Mouse (Mus musculus) cerebellum, adult 8-10 months (tissue): ENCODE results near the gene Olfr521.
"Not testable (repeated sequence)": the region's sequence is repeated elsewhere in the genome, so short reads cannot be mapped to it uniquely, and the experiment has no call there.

ENCODE experiments used
- DNase-seq: peaks from one replicate; pipeline ENCODE4 v3.0.0; 2022

Gene Olfr521

DNA sequence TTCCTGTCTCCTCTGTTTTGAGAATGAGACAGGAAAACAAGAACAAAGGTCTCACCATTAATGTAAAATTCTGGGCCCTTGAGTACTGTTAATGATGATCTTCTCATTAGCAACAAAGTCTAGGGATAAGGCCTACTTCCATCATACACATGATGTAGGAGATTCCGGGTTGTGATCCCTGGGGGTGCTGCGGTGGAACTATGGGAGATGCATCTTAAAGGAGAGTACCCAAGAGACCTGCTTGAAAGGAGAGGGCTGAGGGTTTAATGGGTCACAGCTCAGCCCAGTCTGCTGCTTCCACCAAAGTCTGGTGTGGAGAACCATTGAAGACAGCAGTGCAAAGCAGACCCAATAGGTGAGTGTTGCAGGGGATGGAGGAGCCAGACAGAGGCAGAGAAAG lies at the start of gene Olfr521:
Gene Olfr521 (plus strand): TSS at position 301 of the 400 bp plus-strand sequence.
- DNase-seq, result no peak

DNA sequence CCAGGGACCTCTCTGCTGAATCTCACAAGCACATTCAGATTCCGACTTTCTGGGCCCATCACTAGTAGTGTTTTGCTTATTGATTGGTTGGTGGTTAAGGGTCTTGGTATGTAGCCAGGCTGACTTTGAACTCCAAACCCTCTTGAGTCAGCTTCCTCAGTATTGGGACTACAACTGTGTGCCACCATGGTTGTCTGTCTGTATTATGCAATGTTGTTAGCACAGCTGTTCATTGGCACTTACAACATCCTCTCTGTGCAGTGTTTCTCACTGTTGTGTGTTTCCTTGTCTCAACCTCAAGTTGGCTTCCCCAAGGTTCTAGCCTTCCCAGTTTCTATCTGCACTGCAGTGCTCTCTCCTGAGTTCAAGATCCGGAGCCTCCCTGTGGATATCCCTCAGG lies 46.8 kb upstream of the Olfr521 start:
- DNase-seq, result no peak

DNA sequence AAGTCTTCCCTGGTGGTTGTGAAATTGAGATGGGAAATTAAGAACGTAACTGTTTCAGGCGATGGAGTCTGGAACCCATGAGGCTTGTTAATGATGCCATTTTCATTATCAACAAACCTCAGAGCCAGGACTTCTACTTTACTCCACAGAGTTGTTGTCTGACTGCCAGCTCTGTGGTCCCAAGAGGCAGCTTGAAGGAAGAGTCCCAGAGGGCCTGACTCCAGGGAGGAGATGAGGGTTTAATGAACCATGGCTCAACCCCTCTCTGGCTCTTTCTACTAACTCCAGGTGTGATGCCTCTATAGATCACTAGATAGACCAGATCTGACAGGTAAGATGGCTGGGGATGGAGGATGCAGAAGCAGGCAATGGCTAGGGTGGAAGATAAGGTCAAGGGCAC lies 33.3 kb upstream of the Olfr521 start, which contains the start of gene Olfr520:
Gene Olfr520 (plus strand): TSS at position 301 of the 400 bp plus-strand sequence.
- no peak for DNase-seq

DNA sequence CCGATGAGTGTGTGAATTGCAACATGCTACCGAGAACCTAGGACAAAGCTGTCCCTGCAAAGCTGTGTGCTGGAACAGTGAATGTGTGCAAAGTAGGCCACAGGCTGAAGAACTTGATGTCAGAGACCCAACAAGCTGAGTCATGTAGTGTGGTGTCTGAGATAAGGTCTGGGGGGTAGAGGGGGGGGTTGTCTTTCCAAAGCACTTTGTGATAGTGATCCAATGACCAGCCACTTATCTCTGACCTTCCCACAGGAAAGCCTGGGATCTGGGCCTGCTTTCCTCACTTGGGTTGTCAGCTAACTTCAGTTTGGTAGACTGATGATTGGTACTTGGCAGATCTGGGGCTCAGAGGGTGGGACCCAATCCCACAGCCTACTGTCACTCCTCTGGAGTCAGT lies 28.7 kb upstream of the Olfr521 start:
- no peak for DNase-seq

DNA sequence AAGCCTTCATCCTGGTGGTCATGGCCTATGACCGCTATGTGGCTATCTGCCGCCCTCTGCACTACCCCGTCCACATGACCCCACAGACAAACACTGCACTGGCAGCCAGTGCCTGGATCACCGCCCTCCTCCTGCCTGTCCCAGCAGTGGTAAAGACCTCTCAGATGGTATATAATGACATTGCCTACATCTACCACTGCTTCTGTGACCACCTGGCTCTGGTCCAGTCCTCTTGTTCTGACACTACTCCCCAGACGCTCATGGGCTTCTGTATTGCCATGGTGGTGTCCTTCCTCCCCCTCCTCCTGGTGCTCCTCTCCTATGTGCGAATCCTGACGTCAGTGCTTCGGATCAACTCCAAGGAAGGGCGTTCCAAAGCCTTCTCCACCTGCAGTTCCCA lies 27.8 kb upstream of the Olfr521 start:
- not testable (repeated sequence) for DNase-seq

DNA sequence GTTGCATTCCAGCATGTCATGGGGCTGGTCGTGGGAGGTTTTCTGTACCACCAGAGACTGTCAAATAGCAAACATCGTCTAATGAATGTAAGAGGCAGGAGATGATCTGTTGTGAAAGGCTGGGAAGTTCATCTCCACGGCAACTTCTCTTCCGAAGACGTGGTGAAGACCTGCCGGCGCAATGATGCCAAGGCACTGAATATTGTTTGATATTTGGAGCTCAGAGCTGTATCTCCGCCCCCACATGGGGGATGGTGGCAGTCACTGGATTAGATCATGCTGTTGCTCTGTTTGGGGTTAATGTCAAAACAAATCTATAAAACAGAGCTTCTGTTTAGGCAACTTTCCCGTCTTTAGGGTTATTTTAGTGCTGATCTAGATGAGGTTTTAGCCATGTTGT lies 24.0 kb upstream of the Olfr521 start:
- no peak for DNase-seq

DNA sequence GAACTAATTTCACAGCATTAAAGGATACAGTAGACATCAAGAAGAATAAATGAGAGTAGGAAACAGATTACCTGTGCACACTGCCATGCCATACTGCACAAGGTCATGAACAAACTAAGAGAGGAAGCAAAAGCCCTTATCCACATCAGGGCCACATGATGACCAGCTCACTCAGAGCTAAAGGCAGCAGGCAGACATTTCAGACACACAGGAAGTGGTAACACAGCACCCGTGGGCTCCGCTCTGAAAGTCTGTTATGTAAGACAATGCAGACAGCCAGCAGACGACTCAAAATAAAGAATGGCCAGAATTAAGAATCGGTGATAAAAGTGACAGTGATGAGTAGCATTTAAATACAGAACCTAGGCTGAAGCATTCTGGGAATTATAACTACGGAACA lies 18.1 kb downstream of the Olfr521 start:
- DNase-seq, result no peak

DNA sequence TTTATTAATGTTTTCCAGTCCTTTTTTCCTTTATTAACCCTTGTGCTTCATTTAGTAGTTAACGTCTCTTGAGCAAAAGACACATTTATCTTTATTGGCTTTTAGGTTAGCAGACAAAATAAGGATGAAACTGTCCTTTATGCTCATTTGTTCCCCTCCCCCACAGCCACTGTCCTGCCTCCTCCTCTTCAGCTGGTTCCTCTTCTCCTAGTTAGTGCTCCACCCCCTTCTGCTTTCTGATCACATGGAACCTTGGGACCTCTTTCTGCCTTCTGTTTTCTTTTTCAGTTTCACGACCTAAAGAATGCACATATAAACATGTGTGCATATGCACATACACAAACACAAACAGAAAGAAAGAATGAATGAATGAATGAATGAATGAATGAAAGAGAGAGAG lies 18.6 kb downstream of the Olfr521 start:
- no peak for DNase-seq

DNA sequence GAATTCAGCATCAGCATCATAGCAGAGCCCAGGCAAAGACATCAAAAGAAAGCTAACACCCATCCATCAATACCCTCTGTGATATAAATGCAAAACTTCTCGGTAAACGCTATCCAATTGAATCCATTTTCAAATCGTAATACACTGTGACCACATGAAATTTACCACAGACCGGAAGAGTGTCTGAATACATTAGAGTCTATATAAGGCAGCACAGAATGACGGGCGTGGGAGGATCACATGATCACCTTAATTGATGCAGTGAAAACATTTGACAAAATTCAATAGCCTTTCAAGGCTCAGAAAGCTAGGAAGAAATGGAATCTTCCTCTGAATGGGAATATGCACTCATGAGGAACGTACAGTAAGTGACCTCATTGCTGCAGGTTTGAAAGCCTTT lies 20.1 kb downstream of the Olfr521 start:
- DNase-seq, result no peak

DNA sequence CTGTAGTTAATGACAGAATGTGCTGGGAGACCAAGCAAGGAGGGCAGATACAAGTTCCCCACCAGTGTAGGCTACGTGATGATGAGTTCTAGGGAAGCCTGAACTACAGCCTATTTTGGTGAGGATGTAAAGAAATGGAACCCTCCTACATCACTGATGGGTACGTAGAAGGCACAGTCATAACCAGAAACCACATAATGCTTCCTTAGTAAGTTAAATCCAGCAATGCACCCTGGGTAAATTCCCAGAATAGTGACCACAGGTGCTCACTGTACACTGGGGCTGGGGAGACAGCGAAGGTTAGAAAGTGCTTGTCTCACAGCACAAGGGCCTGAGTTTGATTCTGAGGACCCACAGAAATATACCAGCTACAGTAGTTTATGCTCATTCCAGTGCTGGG lies 22.2 kb downstream of the Olfr521 start:
- no peak for DNase-seq

DNA sequence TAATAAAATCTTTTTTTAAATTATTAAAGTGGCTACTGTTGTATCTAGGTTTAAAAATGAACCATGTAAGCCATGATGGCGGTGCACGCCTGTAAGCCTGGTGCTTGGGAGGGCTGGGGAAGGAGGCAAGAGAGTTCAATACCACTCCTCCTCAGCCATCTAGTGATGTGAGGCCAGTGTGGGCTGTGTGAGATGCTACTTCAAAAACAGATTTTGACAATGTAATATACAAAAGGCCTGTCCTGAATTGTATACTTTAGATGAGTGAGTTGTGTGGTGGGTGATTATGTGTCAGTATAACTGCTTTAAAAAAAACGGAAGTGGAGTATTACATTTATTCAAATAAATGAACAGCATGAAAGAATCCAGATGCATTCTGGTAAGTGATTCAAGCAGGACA lies 23.5 kb downstream of the Olfr521 start:
- DNase-seq, result no peak

DNA sequence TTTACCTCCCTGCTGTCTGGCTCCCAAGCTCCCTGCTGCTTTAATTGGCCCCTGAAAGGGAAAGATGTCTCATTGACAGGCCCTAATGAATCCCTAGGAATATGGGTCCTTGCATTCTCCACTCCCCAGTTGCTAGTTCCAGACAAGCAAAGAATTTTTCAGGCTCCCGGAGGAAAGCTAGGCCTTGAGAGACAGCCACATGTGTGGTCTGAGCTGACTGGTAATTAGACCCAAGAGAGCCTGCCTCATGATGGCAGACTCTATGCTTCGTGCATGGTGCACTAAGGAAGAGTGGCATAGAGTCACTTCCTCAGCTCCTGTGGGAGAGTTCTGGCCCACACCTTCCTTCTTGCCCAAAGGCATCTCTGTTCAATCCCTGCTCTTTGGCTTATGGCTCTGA lies 24.6 kb downstream of the Olfr521 start:
- DNase-seq, result no peak

DNA sequence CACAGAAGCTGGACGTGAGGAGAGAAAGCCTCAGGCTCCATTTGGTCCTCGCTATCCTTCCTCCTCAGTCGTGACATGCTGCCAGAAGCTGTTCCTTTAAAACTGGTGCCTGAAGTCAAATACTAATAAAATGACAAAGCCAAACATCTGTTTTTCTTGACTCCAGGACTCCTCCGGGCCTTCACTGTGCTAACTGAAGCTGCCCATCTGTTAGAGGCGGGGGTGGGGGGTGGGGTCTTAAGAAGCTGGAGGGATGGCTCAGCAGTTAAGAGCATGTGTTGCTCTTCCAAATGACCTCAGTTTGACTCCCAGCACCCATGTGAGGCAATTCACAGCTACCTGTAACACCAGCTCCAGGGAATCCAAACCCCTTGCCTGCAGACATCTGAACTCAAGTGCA lies 25.3 kb downstream of the Olfr521 start:
- DNase-seq, result no peak

DNA sequence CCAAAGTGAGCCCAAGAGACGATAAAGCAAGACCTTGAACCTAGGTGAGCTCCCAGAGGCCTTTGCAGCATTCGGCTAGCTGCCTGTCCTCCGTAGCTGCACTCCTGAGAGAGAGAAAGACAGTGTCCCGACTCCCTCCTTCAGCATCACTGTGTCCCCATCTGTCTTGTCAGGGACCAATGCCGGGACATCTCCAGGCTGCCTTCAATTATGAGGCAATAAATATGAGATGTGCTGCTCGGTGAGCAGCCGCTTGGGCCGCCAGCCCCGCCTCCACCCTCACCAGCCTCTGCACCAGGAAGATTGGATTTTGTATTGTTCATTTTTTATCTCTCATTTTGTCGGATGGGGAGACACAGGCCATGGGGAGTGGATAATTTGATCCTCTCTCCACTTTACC lies 27.5 kb downstream of the Olfr521 start:
- no peak for DNase-seq

DNA sequence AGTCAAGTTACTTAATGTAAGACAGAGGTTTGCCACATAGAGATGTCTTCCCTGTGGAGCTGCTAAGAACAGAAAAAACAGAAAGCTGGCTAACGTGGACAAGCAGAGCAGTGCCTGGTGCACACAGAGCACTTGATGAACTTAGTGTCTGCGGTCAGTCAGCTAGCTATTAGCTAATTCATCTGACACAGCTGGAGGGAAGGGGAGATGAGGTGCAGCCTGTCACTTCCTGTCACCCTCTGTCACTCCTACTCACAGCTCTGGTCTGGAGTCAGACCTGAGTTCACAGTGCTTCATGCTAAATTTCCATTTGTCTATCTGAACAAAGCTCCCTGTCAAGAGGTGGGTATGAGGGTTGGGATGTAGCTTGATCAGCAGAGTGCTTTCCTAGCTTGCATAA lies 30.8 kb downstream of the Olfr521 start:
- no peak for DNase-seq

DNA sequence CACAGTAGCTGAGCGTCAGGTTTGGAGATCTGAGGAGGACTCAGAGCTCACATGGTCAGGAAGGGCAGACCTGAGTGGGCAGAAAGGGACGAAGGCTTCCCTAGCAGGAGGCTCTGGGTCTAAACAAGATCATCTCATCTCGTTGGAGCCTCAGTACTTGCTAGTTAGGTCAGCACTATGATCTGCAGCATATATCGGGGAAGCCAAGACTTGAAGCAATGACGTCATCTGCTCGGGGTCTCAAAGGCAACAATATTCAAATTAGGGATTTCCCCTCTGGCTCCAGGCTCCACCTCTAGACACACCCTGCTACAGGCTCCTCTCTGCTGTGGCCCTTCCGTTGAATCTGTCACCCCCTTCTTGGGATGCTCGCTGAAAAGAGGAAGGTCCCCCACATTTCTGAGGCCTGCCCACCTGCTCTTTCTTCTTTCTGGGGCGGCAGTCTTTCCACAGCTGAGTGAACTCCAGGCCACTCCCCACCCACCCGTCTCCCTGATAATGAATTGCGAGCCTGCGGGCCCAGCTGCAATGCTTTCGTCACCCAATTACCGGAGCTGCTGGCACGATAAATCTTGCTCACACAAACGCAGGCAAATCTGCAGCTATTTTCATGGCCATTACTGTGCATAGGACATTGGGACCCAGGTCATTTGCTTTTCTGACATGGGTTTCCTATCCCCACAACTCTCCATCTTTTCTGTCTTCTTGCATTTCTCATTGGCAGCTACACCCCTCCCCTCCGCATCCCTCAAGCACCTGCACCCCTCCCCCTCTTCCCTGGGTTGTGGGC lies 32.1 kb downstream of the Olfr521 start:
- peak; percentile 2 for DNase-seq

DNA sequence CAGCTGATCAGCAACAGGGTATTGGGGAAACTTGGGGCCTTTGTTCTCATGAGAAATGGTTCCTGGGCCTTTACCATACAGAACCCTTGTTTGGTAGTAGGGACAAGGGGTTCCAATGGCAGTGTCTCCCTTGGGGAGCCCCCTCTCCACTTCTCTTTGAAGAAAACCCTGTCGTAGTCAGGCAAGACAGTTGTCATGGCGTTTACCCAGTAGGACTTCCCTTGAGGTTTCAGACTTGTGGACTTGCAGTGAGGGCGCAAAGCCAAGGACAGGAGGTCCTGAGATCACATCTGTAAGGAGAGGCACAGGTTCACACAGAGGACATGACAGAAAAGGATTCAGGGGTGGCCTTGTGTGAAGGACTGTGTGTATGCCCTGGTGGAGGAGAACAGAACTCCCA lies 33.2 kb downstream of the Olfr521 start:
- peak; percentile 2 for DNase-seq

DNA sequence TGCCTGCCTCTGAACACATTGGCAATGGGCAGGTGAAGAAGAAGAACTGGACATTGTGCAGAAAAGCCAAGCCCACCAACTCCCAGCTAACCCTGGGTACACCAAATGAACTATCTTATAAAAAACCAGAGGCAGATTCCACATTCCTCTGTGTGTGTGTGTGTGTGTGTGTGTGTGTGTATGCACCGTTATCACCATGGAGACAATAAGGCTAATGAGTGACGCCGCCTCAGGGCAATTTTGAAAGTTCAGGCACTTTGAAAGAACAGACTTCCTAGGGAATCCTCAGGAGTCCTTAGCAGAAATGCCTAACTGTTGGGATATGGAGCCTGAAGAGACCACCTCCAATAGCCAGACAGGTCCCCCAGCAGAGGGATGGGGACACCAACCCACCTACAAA lies 34.0 kb downstream of the Olfr521 start:
- DNase-seq, result no peak

DNA sequence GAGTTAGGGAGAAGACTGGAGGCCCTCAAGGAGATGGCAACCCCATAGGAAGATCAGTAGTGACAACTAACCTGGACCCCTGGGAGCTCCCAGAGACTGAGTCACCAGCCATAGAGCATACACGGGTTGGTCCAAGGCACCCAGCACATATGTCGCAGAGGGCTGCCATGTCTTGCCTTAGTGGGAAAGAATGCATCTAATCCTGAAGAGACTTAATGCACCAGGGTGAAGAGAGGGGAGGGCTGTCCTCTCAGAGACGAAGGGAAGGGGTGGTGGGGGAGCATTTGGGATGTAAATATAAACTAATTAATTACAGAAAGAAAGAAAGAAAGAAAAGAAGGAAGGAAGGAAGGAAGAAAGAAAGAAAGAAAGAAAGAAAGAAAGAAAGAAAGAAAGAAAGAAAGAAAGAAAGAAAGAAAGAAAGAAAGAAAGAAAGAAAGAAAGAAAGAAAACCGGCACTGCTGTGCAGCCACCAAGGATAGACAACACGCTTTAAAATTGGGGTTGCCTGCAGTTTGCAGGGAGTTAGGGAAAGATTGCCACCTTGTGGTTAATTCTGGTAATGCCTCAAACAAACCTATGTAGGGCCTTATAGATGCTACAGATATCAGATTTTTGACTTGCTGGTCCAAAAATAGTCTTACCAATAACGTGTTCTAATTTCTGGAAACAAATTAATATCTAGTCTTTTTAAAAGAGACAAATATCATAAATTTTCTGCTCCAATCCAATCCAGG lies 34.8 kb downstream of the Olfr521 start:
- peak; percentile 75 for DNase-seq

DNA sequence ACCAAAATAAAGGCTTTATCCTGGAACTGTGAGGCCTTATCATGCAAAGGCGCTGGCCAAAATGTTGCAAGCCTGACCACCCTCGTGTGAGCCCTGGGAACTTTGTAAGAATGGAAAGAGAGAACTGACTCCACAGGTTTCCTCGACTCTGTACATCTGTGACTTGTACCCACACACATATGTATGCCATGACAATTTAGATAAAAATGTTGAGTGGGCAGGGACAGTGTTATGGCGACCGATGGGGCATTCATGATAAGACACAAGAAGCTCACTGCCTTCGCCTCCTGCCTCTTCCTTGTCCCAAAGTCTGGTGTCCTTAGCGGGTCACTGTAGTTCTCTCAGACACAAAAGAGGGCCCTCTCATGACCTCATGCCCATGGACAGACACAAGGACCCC lies 35.8 kb downstream of the Olfr521 start:
- no peak for DNase-seq

DNA sequence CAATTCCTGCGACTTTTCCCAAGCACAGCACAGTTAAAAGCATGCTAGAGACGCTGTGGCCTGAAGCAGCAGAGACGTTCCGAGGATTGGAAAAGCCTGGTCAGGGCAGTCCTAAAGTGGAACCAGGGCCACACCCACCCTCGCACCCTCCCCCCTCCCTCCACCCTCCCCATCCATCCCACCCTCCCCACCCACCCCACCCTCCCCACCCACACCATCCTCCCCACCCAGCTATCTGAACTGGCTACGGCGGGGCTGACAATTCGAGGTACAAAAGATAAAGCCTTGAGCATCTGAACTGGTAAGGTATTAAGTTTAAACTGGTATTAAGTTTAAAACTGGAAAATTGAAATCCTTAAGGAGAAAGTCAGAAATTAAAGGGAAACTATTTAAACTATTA lies 40.2 kb downstream of the Olfr521 start:
- no peak for DNase-seq

DNA sequence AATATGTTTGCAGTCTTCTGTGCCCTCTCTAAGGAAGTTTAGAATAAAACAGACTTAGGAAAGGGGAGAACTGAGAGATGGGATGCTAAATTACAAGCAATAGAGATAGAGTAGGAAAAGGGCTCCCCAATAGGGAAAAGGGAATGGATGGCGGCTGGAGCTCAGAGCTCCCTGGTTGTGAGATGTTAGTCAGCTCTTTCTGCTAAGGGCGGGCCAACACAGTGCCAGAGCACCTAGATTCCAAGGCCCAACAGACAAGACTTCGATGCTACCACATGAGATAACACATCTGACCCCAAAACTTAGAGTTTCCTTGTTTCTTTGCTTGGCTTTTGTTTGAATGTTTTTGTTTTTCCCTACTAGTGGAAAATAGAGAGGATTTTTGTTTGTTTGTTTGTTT lies 40.7 kb downstream of the Olfr521 start:
- not testable (repeated sequence) for DNase-seq

DNA sequence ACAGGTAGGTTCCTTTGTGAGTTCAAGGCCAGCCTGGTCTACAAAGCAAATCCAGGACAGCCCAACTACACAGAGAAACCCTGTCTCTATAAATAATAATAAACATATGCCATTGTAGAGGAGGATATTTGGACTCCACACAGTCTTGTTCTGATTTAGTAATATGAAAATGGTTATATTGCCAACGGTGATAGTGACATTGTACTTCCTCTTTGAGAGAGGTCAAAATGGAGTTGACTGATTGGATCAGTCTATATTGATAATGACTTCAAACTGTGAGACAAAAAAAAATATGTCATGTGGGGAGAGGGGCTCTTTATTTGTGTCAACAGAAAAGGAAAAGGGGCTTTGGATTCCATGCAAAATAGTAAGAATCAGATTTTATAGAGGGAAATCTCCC lies 42.0 kb downstream of the Olfr521 start:
- no peak for DNase-seq

DNA sequence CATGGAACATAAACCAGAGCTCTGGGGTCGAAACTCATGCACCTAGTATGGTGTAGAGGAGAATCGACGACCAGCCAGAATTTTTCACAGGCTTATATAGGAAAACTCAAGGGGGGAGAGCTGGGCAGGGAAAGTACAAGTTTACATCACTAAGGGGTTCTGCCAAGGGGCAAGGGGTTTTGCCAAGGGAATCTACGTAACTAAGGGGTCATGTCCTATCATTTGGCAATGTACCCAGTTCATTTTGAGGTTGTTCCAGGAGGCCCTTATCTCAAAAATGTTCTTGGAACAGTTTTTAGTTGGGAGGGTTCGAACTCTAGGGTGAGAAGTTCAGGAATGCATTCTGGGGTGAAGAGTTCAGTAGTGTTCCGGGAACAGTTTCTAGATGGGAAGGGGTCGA lies 43.7 kb downstream of the Olfr521 start:
- DNase-seq, result not testable (repeated sequence)

DNA sequence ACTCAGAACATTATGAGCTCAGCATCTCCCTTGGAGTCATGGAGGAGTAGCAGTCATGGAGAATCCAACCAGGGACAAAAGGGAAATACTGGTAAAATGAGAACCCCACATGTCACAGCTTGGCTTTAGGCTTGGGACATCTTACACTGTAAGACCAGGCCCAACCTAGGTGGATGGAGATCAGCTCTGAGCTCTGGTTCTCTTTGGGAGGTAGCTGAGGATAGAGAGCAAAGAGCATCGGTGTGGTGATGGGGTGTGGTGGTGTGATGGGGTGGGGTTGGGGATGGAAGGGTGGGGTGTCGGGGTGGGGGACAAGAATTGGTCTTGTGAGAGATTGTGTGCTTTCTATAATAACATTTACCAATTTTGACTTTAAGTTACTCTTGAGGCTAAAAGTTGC lies 47.5 kb downstream of the Olfr521 start:
- no peak for DNase-seq
